Mouse (Mus musculus): ENCODE data around the gene Fcf1.

Gene Fcf1

DNA sequence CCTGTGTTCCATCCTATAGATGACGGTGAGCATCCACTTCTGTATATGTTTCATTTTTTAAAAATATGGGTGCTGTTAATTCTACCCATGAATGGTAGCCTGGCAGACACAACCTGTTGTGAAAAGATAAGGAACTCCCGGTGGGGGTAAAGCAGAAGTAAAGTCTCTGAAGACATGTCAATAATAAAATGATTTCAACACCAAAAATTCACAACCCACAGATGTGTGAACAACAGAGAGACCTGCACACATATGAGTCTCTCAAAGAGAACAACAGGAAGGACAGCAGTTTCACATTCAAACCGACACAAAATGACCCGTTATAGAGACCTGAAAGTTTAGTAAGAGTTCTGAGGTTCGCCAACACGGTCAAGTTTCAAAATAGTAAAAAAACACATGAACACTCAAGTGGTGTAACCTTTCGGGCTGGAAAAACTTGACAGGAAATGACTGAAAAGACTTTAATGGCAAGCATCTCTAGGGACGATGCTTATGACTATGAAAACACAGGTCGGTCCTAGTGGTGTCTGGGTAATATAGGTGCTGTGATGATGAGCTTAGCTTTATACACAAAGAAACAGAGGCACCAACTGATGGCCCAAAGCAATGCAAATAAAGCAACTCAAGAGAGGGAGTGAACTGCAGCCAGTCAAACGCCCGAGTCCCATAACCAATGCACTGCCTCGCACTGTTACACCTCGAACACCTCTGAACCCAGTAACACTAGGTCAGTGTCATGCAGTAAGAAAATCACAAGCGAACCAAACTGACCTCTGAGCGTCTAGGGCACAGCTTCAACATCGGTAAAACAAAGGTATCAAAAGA, 1.7 kb upstream of the Fcf1 start:
- no peak for DNase-seq

DNA sequence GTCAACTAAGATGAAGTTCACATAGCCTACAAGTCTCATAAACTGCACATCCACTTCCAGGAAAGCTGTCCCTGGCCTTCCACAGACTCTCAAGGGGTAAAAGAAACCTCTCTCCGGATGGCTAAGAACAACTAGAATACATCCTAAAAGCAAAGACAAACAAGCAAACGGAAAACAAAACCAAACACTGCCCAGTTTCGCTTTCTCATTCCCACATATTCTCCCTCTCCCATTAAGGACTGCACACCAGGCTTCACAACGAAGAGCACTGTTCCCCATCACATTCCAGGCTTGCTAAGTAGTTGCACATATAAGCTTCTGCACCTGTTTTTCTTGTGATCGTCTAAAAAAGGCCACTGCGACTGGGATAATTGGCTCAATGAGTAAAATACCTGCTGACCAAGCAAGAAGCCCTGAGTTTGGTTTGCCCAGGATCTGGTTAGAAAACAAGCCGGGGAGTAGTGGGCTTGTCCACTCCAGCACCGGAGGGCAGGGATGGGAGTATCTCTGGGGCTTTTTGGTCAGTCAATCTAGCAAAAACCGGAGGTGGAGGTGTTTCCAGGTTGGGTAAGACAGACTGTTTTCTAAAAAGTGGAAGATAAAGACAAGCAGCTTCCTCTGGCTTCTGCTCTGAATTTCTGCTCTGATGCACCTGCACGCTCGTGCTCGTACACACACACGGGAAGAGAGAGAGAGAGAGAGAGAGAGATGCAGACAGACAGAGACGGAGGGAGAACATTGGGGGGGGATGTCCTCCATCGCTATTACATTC, 855 bp upstream of the Fcf1 start:
- DNase-seq = no peak

DNA sequence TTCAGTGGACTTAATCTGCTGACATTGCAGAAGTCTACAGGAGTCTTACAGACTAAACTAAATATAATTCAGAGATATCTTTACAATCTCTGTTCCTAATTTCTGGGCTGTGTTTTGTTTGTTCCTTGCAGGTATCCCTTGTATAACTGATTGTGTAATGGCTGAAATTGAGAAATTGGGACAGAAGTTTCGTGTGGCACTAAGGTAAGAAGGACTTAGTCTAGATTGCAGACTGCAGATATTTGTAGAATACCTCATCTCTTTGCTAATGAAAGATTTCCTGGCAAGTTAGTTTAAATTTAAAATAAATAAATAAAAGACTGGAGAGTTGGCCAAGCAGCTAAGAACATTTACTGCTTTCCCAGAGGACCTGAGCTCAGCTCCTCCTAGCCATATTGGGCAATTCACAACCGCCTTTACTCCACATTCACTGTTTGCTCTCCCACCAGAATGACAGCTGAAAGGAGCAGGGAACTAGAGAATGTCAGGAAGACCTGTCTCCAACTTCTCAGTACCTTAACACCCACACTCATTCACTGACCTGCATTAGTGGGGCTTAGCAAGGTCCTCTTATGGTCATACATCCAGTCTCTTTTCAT, 8.7 kb downstream of the Fcf1 start:
- no peak for DNase-seq

DNA sequence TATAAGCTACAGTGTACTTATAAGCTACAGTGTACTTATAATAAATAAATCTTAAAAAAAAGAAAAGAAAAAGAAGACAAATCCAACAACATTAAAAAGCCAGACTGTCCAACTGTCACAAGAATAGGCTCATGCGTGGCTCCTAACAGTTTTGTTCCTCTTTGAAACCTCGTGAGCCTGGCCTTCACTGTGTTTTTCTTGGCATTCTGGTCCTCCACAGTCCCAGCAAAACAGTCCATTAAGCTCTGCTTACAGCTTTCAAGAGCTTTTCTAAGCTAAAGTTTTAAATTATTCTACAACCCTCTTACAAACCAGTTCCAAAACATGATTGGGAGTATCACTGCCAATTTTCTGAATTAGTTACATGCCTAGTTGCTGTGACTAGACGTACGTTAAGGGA, 18.8 kb downstream of the Fcf1 start:
- DNase-seq = no peak

DNA sequence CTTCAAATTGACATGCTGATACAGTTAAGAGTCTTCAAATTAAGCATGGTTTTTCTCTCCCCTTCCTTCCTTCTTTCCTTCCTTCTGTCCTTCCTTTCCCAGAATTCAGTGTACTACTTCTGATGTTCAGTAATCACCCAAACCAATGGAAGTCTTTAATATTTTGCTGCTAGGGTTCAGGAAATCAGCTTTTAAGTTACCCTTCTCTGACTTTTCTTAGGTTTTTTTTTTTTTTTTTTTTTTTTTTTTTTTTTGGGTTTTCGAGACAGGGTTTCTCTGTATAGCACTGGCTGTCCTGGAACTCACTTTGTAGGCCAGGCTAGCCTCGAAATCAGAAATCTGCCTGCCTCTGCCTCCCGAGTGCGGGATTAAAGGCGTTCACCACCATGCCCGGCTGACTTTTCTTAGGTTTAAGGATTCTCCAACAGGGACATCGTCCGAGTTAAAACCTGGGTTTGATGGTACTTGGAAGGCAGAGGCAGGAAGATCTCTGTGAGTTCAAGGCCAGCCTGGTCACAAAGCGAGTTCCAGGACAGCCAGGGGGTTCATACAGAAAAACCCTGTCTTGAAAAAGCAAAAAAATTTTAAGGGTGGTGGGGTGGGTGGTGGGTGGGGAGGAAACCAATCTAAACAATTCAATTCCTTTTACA, 24.5 kb downstream of the Fcf1 start:
- peak; percentile 10 for DNase-seq

DNA sequence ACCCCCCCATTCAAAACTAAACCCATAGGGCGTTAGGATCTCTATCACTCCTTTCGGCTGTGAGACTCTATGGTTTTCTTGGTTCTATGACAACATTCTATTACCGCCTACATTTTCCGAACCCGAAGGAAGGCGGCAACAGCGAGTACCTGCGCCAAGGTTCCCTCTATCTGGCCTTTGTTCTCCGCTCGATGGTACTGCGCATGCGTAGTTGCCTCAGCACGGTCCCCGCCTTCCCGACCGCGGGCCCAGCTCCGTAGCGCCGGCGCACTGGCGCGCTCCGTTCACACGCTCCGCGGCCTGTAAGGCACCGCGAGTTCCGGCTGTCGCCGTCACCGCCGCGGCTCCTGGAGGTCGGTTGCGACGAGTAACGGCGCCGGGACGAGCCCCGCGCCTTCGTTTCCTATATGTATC, 25.4 kb downstream of the Fcf1 start, which contains the start of gene Ylpm1:
Ylpm1 (plus strand) TSS at position 239 of the 414 bp plus-strand sequence.
- peak; percentile 98 for DNase-seq

DNA sequence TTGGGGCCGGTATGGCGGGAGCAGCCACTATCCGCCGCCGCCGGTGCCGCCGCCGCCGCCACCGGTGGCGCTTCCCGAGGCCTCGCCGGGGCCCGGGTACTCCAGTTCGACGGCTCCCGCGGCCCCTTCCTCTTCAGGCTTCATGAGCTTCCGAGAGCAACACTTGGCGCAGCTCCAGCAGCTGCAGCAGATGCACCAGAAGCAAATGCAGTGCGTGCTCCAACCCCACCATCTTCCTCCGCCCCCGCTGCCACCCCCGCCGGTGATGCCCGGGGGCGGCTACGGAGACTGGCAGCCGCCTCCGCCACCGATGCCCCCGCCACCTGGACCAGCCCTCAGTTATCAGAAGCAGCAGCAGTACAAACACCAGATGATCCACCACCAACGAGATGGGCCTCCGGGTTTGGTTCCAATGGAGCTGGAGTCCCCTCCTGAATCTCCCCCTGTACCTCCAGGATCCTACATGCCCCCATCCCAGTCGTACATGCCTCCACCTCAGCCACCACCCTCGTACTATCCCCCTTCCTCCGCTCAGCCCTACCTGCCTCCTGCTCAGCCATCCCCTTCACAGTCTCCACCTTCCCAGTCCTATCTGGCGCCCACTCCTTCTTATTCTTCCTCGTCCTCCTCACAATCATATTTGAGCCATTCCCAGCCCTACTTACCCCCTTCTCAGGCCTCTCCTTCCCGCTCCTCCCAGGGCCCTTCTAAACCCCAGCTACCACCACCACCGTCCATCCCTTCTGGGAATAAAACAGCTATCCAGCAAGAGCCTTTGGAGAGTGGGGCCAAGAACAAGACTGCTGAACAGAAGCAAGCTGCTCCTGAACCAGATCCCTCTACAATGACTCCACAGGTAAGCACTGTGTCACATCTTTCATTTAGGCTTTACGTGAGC, 26.1 kb downstream of the Fcf1 start:
- DNase-seq = peak; percentile 53

DNA sequence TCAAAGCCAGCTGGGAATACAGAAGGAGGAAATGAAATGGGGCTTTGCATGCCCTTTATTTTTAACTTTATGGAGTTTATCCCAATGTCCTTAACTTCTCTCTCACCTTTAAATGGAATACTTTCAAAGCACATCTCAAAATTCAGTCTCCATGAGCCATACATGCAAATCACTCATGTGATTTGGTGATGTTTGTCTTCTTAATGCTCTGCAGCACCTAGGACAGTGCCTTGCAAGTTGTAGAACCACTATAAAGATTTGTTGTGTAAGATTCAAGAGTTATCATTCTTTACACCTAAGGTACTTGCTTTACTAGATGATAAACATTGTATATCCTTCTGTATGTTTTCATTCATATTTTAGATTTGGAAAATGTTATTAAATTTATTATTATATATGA, 28.4 kb downstream of the Fcf1 start:
- no peak for DNase-seq

DNA sequence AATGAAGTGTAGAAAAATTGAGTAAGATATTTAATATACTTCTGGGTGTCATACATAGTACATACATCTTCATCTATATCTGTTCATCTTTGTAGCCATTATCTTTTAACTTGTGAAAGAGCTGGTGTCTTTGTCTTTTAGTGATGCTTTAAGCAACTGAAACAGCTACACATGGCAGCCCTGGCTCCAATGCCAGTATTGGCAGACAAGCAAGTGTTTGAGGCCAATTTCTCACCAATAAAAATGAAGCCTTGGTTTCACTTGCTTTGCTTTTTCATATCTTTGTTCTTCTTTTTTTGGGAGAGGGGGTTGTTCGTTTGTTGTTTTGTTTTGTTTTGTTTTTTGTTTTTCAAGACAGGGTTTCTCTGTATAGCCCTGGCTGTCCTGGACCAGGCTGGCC, 35.5 kb downstream of the Fcf1 start:
- no peak for DNase-seq

DNA sequence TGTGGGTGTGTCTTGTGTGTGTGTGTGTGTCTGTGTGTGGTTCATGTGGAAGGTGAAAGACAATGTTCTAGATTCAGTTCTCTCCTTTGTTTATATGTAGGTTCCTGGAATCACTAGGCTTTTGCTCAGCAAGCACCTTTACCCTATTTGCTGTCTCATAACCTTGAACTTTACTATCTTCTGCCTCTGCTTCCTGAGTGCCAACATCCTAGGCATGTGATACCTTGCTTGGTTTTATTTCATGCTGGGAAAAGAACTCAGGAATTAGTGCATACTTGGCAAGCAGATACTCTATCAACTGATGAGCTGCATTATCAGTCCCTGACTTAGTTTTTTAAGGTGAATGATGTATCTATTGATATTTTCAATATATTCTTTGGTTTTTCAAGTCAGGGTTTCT, 36.3 kb downstream of the Fcf1 start:
- DNase-seq = no peak

DNA sequence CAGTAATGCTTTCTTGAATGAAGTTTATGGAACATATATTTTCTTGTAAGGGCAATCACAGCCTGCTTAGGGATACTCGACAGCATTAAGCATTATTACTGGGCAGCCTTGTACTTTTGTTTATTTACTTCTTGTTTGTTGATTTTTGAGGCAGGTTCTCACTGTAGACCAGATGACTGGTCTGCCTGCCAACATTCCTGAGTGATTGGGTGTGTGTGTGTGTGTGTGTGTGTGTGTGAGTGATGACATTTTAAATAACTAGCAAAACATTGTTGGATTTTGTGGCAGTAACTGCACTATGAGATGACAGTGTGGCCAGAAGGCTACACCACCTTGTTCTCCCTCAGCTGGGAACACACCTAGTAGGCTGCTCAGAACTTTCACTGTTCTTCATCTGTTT, 39.1 kb downstream of the Fcf1 start:
- no peak for DNase-seq

DNA sequence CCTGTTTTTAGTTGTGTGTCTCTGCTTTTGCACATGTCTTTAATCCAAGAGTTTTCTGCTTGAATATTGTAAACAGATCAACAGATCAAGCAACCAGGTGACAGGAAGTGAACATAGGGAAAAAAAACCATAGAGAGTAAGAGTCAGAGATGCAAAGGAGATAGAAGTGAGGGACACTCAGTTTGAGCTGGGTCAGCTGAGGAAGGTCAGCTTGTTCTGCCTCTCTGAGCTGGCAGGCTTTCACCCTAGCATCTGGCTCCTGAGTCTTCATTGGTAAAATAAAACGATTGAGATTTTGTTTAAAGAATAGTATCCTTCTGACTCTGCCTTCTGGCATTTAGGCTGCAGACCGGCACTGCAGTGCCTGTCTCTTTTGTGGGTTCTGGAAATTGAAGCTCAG, 39.8 kb downstream of the Fcf1 start:
- DNase-seq = no peak

DNA sequence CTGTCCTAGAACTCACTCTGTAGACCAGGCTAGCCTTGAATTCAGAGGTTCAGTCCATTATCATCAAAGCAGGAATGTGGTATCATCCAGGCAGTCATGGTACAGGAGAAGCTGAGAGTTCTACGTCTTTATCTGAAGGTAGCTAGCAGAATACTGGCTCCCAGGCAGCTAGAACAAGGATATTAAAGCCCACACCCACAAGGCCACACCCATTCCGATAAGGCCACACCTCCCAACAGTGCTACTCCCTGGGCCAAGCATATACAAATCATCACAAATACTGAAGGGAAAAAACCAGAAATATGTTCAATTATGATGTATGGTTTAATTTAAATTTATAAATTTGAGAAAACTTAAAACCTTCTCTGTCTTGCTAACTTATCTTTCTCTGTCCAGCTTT, 41.5 kb downstream of the Fcf1 start:
- no peak for DNase-seq

DNA sequence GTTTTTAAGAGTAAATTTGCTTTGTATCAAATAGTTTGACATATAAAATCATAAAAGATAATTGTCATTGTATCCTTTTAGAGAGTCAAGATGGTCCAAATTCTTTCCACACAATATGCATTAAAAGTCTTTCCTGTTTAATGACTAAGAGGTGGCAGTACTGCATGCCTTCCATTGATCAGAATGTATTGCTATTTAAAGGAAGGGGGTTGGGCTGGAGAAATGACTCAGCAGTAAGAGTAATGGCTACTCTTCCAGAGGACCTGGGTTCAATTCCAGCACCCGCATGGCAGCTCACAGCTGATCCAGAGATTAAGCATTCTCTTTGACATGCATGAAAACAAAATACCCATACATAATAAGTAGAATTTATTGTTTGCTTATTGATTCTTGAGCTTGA, 51.4 kb downstream of the Fcf1 start:
- DNase-seq = no peak

DNA sequence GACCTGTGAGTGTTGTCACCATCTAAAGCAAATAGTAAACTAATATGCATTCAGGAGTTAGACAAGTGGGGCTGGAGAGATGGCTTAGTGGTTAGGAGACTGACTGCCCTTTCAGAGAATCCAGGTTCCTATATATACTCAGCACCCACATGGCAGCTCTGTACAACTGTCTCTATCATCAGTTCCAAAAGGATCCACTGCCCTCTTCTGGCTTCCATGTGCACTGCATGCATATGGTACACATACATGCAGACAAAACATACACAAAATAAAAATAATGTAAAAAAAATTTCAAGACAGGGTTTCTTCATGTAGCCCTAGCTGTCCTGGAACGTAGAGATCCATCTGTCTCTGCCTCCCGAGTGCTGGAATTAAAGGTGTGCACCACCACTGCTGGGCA, 62.0 kb downstream of the Fcf1 start:
- DNase-seq = no peak
